Comparison of ENCODE assay signal across 17 mouse cellular contexts in the genomic region with DNA sequence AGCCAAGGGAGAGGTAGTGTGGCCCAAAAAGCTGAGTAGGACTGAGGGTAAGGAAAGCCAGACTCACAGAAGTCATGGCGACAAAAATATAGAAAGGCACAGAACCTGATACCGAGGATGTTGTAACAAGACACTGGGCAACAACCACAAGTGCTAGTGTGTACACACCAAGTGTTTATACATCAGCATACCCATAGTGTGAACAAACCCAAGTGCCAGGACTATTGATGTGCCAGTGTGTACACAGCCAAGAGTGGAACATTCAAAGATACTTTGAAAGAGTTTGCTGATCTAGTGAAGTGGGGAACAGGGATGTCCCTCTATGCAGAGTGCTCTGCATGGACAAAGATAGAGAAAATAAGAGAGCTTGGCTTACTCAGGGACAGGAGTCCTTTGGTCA. TPM values are rescaled to one million over a fixed set of nuclear protein-coding genes. Genes with fewer than 3 reads are reported as not detected.
DNase-seq lines count a peak whose midpoint lies in the region; ATAC-seq and TF ChIP-seq lines count a peak whose summit lies in the region.
"Had no signal": no experiment of that assay in that cellular context is flagged by ENCODE, and none has a peak within 500 bp of the region (broad histone marks: within the 10 kb centered on the region; RNA-seq: fewer than 3 reads in every experiment).

No protein-coding gene starts in this region.

- H3K9ac ChIP-seq in hindbrain, embryonic 11.5 days (ENCODE audit: low read depth, low read length) = no peak overlapping the region
- no peak overlapping the region for H3K9ac ChIP-seq in hindbrain, embryonic 16.5 days (ENCODE audit: low read depth, low read length)
- no peak overlapping the region for H3K9ac ChIP-seq in lung, embryonic 16.5 days (ENCODE audit: low read length)
- no peak overlapping the region for H3K9ac ChIP-seq in embryonic facial prominence, embryonic 14.5 days (ENCODE audit: low read depth, low read length)
- H3K9ac ChIP-seq: forebrain, embryonic 13.5 days; liver, embryonic 12.5 days; midbrain, embryonic 12.5 days had no signal

- 0 out of 2 replicates have a peak overlapping the region, but pooled peaks have one; percentile 24 for H3K27ac ChIP-seq in hindbrain, embryonic 11.5 days (ENCODE audit: low read depth, low read length)
- no peak overlapping the region for H3K27ac ChIP-seq in hindbrain, embryonic 16.5 days (ENCODE audit: low read depth, low read length)
- peak overlapping the region; percentile 40 for H3K27ac ChIP-seq in lung, embryonic 16.5 days (ENCODE audit: low read length)
- H3K27ac ChIP-seq in embryonic facial prominence, embryonic 14.5 days (replicated peaks; ENCODE audit: low read depth, low read length) = peak overlapping the region; percentile 70; the same call in 1 of the 2 replicates
- H3K27ac ChIP-seq: forebrain, embryonic 13.5 days; macrophage; midbrain, embryonic 12.5 days had no signal

- intact Hi-C loops in left cerebral cortex, postnatal 4 days (cut with DNase I) = no loop called here

- H3K4me2 ChIP-seq in hindbrain, embryonic 11.5 days (replicated peaks; ENCODE audit: low read depth, low read length) = no peak overlapping the region
- no peak overlapping the region for H3K4me2 ChIP-seq in hindbrain, embryonic 16.5 days (ENCODE audit: low read length)
- H3K4me2 ChIP-seq in lung, embryonic 16.5 days (ENCODE audit: low read depth, low read length) = no peak overlapping the region
- no peak overlapping the region for H3K4me2 ChIP-seq in embryonic facial prominence, embryonic 14.5 days (ENCODE audit: low read depth, low read length)
- peak overlapping the region; percentile 49 for H3K4me2 ChIP-seq in myocyte (ENCODE audit: low read depth)
- H3K4me2 ChIP-seq: forebrain, embryonic 13.5 days; liver, embryonic 12.5 days; midbrain, embryonic 12.5 days had no signal

- no peak for ATAC-seq in hindbrain, embryonic 11.5 days (ENCODE audit: low FRiP score)
- ATAC-seq in hindbrain, embryonic 16.5 days = no peak
- ATAC-seq in lung, embryonic 16.5 days (ENCODE audit: low read depth) = no peak
- ATAC-seq in embryonic facial prominence, embryonic 14.5 days (ENCODE audit: low read depth) = no peak
- ATAC-seq: CD4-positive, CD25-positive, alpha-beta regulatory T cell, adult 4 months; forebrain, embryonic 13.5 days; liver, embryonic 12.5 days had no signal

- H3K4me1 ChIP-seq in hindbrain, embryonic 11.5 days (replicated peaks; ENCODE audit: control insufficient read depth, insufficient read depth, low read length) = no peaks in the 10 kb centered on the region
- 0 out of 2 replicates have a peak, but pooled peaks cover 2% of the 10 kb centered on the region for H3K4me1 ChIP-seq in hindbrain, embryonic 16.5 days (ENCODE audit: control insufficient read depth, insufficient read depth, low read depth, low read length)
- H3K4me1 ChIP-seq in lung, embryonic 16.5 days (replicated peaks; ENCODE audit: control insufficient read depth, insufficient read depth, low read length) = peaks cover 37% of the 10 kb centered on the region
- peaks cover 10% of the 10 kb centered on the region for H3K4me1 ChIP-seq in lung, adult 2 months (ENCODE audit: control insufficient read depth, insufficient read depth, low read length)
- H3K4me1 ChIP-seq in embryonic facial prominence, embryonic 14.5 days (ENCODE audit: control insufficient read depth, insufficient read depth, low read length) = peaks cover 12% of the 10 kb centered on the region; the same call in 1 of the 2 replicates
- H3K4me1 ChIP-seq: forebrain, embryonic 13.5 days; midbrain, embryonic 12.5 days had no signal

- no peak overlapping the region for H3K4me3 ChIP-seq in hindbrain, embryonic 11.5 days (ENCODE audit: low read depth, low read length)
- no peak overlapping the region for H3K4me3 ChIP-seq in hindbrain, embryonic 16.5 days (ENCODE audit: low read length)
- no peak overlapping the region for H3K4me3 ChIP-seq in lung, embryonic 16.5 days (ENCODE audit: low read length)
- no peak overlapping the region for H3K4me3 ChIP-seq in lung, adult 2 months (replicated peaks; ENCODE audit: extremely low read depth, low read depth, low read length)
- H3K4me3 ChIP-seq in embryonic facial prominence, embryonic 14.5 days (ENCODE audit: low read depth, low read length) = no peak overlapping the region
- H3K4me3 ChIP-seq in myocyte = no peak overlapping the region
- H3K4me3 ChIP-seq: forebrain, embryonic 13.5 days; liver, embryonic 12.5 days; midbrain, embryonic 12.5 days had no signal

- WGBS in hindbrain, embryonic 11.5 days = 86% methylated on average over 2 of the region's 2 CpGs
- 80% methylated on average over 2 of the region's 2 CpGs for WGBS in hindbrain, embryonic 16.5 days
- WGBS in lung, embryonic 16.5 days = 28% methylated on average over 2 of the region's 2 CpGs
- 26% methylated on average over 2 of the region's 2 CpGs for WGBS in lung, adult 2 months
- 60% methylated on average over 2 of the region's 2 CpGs for WGBS in embryonic facial prominence, embryonic 14.5 days

- no peak overlapping the region for H3ac ChIP-seq in myocyte (ENCODE audit: control insufficient read depth, insufficient read length)

- no peaks in the 10 kb centered on the region for H3K79me2 ChIP-seq in myocyte (ENCODE audit: control insufficient read depth, insufficient read depth)

- no peak for DNase-seq in hindbrain, embryonic 11.5 days (ENCODE audit: low spot score)
- no peak for DNase-seq in lung, adult 2 months
- no peak for DNase-seq in embryonic facial prominence, embryonic 14.5 days (ENCODE audit: low spot score)
- DNase-seq in left cerebral cortex, postnatal 4 days = no peak
- no peak for DNase-seq in cerebellum, postnatal 10 days
- DNase-seq: cerebellum, adult 8-10 months; retina, postnatal 1 day; thymus, postnatal 4 days had no signal

- H3K36me3 ChIP-seq in hindbrain, embryonic 11.5 days (ENCODE audit: control insufficient read depth, insufficient read depth, low read length) = no peaks in the 10 kb centered on the region
- H3K36me3 ChIP-seq in hindbrain, embryonic 16.5 days (ENCODE audit: control insufficient read depth, insufficient read depth, low read length) = no peaks in the 10 kb centered on the region
- no peaks in the 10 kb centered on the region for H3K36me3 ChIP-seq in lung, embryonic 16.5 days (ENCODE audit: control insufficient read depth, insufficient read depth, low read length)
- no peaks in the 10 kb centered on the region for H3K36me3 ChIP-seq in embryonic facial prominence, embryonic 14.5 days (ENCODE audit: control insufficient read depth, insufficient read depth, low read length)
- no peaks in the 10 kb centered on the region for H3K36me3 ChIP-seq in myocyte (ENCODE audit: control insufficient read depth, insufficient read depth)

- no peaks in the 10 kb centered on the region for H3K27me3 ChIP-seq in hindbrain, embryonic 11.5 days (ENCODE audit: control insufficient read depth, insufficient read depth, low read length)
- H3K27me3 ChIP-seq in hindbrain, embryonic 16.5 days (replicated peaks; ENCODE audit: control insufficient read depth, insufficient read depth, low read length) = no peaks in the 10 kb centered on the region
- H3K27me3 ChIP-seq in lung, embryonic 16.5 days (ENCODE audit: control insufficient read depth, insufficient read depth, low read depth, low read length) = no peaks in the 10 kb centered on the region
- H3K27me3 ChIP-seq in embryonic facial prominence, embryonic 14.5 days (replicated peaks; ENCODE audit: control insufficient read depth, insufficient read depth, low read length) = no peaks in the 10 kb centered on the region
- H3K27me3 ChIP-seq in myocyte (ENCODE audit: control insufficient read depth, insufficient read depth, insufficient read length) = no peaks in the 10 kb centered on the region
- H3K27me3 ChIP-seq: forebrain, embryonic 13.5 days; liver, embryonic 12.5 days; midbrain, embryonic 12.5 days had no signal

- no peak for TF ChIP-seq CTCF in lung, adult 2 months (IDR thresholded peaks at IDR 0.05; ENCODE audit: insufficient read depth, low read length)

- H3K9me3 ChIP-seq in hindbrain, embryonic 11.5 days (ENCODE audit: control insufficient read depth, low read length) = no peaks in the 10 kb centered on the region
- no peaks in the 10 kb centered on the region for H3K9me3 ChIP-seq in hindbrain, embryonic 16.5 days (ENCODE audit: control insufficient read depth, low read length)
- H3K9me3 ChIP-seq in lung, embryonic 16.5 days (ENCODE audit: control insufficient read depth, low read length) = no peaks in the 10 kb centered on the region
- no peaks in the 10 kb centered on the region for H3K9me3 ChIP-seq in embryonic facial prominence, embryonic 14.5 days (ENCODE audit: control insufficient read depth, low read length)
- H3K9me3 ChIP-seq: forebrain, embryonic 13.5 days; G1E; liver, embryonic 12.5 days; midbrain, embryonic 12.5 days had no signal

- TF ChIP-seq POLR2A in lung, adult 2 months (IDR thresholded peaks at IDR 0.05; ENCODE audit: borderline replicate concordance, extremely low read depth, low read depth, low read length) = no peak
- no peak for TF ChIP-seq POLR2A in myocyte (IDR thresholded peaks at IDR 0.05; ENCODE audit: insufficient read length, low read depth)

TF ChIP-seq in myocyte, 11 proteins besides CTCF, POLR2A, EP300 and RAD21 (continues in another document):
- TF ChIP-seq TCF12 (IDR thresholded peaks at IDR 0.05; ENCODE audit: insufficient read depth, poor library complexity, severe bottlenecking) = no peak
- no peak for TF ChIP-seq E2F4 (IDR thresholded peaks at IDR 0.05; ENCODE audit: insufficient read depth)
- no peak for TF ChIP-seq MYOD1 (IDR thresholded peaks at IDR 0.05; ENCODE audit: control insufficient read depth in 1 of 3, insufficient read length in 2 of 3, low read depth in 2 of 3)
- TF ChIP-seq SRF (IDR thresholded peaks at IDR 0.05; ENCODE audit: control insufficient read depth, insufficient read length, low read depth) = no peak
- no peak for TF ChIP-seq MAX (IDR thresholded peaks at IDR 0.05; ENCODE audit: low read depth)
- no peak for TF ChIP-seq CEBPB (IDR thresholded peaks at IDR 0.05; ENCODE audit: insufficient read depth, poor library complexity, severe bottlenecking)
- no peak for TF ChIP-seq TCF3 (IDR thresholded peaks at IDR 0.05; ENCODE audit: insufficient read length, low read depth)
- TF ChIP-seq MYOG (IDR thresholded peaks at IDR 0.05; ENCODE audit: control insufficient read depth in 1 of 3, insufficient read depth in 1 of 3, insufficient read length in 2 of 3, low read depth in 2 of 3) = no peak
- TF ChIP-seq REST (IDR thresholded peaks at IDR 0.05; ENCODE audit: insufficient read depth, insufficient read length) = no peak
- TF ChIP-seq USF1 (IDR thresholded peaks at IDR 0.05; ENCODE audit: low read depth) = no peak

RNA-seq across cellular contexts. Expression of a gene that starts 54.5 kb away (rescaled TPM):
- 61.2 and 69.5 TPM in 2 replicates for polyA plus RNA-seq in hindbrain, embryonic 11.5 days (2014; fragmentation: Nextera tagmentation; extraction: Ambion mirVana)
- 32.6 and 39.5 TPM in 2 replicates for polyA plus RNA-seq in hindbrain, embryonic 16.5 days (2015; fragmentation: Nextera tagmentation; extraction: Ambion mirVana)
- 60.5 and 64.6 TPM in 2 replicates for polyA plus RNA-seq in lung, embryonic 16.5 days (2015; fragmentation: Nextera tagmentation; extraction: Ambion mirVana)
- 41.0 and 62.7 TPM in 2 replicates for polyA plus RNA-seq in lung, adult 2 months (2012; rRNA removed)
- polyA plus RNA-seq in embryonic facial prominence, embryonic 14.5 days (2014; fragmentation: Nextera tagmentation; extraction: Ambion mirVana) = 77.8 and 112 TPM in 2 replicates
- polyA plus RNA-seq in myocyte (2012; fragmentation: generic; extraction: Trizol) = 59.8 TPM
- total RNA-seq in left cerebral cortex, postnatal 4 days (2021) = 10 to 100 TPM; 37.3 to 41.5 TPM
